Mouse (Mus musculus) liver, adult 2 months (tissue): ENCODE measurements at regions not wholly inside any gene's neighbourhood (a gene's known extent, or its start where the extent isn't known, plus 50 kb on each side); places are given as distances from the start of the nearest gene placed in this dataset.

Experiments
- CTCF ChIP-seq: fragments of 200-500 bp; IDR thresholded peaks from 2 replicates; pipeline ENCODE4 v1.5.1; 2011; ENCODE audit warnings: low read depth, low read length, control low read depth
- POLR2A ChIP-seq: fragments of 200-500 bp; IDR thresholded peaks from 2 replicates; pipeline ENCODE4 v1.6.1; 2011; ENCODE audit warnings: low read length, control low read depth; ENCODE audit not compliant: insufficient read depth; ENCODE audit errors: extremely low read depth

GRCm38 (mm10) chr11:19761694-19761976, 162.5 kb upstream of the Spred2 start:
- no peak for TF ChIP-seq POLR2A
- no peak for TF ChIP-seq CTCF
